Mouse (Mus musculus): ENCODE data around the gene Pex6.

Gene Pex6

GRCm38 (mm10) chr17:46710959-46711597 is at the start of gene Pex6:
TSS of gene Pex6 (plus strand) at chr17:46711463.
- peak; percentile 97 for DNase-seq (ENCODE audit: low read depth, low spot score)

DNA sequence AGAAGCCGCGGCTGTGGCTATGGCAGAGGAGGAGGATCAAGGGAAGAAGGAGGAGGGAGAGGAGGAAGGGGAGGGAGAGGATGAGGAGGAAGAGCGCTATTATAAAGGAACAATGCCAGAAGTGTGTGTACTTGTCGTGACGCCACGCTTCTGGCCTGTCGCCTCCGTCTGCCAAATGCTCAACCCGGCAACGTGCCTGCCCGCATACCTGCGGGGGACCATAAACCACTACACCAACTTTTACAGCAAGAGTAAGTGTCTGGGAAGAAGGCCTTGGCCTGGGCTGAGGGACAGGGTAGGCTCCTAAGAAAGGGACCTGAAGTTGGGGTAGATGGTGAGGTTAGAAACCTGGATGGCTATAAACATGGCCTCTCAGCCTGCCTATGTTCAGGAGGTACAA is 49.3 kb upstream of the Pex6 start:
- no peak for DNase-seq (ENCODE audit: low read depth, low spot score)

- DNase-seq (ENCODE audit: low read depth, low spot score) = no peak
Measured at GRCm38 (mm10) chr17:46662730-46663129, 48.5 kb upstream of the Pex6 start.

DNA sequence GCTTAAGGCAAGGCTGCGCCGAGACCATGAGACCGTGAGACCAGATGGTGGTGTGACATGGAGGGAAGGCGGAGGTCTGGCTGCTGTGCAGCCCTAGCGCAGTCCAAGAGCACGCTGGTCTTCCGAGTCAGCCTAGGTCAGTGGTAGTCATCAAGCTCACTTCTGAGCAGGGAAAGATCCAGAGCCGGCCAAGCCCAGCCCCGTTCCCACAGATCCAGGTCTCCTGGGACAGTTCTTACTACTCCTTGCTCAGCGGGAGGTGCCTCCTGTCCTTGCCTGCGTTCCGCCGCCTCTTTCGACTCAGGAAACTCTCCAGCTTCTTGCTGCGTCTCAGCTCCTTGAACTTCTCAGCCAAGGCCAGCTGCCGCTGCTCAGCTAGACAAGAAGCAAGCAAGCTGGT is 43.6 kb upstream of the Pex6 start:
- peak; percentile 66 for DNase-seq (ENCODE audit: low read depth, low spot score)

DNA sequence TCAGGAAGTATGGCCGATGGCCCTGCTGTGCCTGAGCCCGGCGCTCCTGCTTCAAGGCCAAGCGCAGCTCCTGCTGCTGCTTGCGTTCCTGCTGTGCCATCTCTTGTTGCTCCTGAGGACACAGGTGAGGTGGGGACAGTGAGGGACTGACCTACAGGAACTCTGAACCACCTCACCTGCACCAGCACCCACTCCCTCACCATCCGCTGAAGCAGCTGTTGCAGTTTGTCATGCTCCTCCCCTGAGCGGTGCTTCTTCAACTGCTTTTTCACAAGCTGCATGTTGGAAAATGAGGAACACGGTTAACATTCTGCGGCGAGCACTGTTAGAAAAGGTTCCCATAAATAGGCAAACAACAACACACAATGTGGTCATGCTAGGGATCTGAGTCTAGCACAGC is 41.4 kb upstream of the Pex6 start:
- no peak for DNase-seq (ENCODE audit: low read depth, low spot score)

GRCm38 (mm10) chr17:46673850-46674529 is 37.3 kb upstream of the Pex6 start, which contains the start of gene Rrp36:
TSS of gene Rrp36 (minus strand) at chr17:46674352.
- peak; percentile 97 for DNase-seq (ENCODE audit: low read depth, low spot score)

GRCm38 (mm10) chr17:46674530-46675283 is 36.6 kb upstream of the Pex6 start:
- no peak for DNase-seq (ENCODE audit: low read depth, low spot score)

DNA sequence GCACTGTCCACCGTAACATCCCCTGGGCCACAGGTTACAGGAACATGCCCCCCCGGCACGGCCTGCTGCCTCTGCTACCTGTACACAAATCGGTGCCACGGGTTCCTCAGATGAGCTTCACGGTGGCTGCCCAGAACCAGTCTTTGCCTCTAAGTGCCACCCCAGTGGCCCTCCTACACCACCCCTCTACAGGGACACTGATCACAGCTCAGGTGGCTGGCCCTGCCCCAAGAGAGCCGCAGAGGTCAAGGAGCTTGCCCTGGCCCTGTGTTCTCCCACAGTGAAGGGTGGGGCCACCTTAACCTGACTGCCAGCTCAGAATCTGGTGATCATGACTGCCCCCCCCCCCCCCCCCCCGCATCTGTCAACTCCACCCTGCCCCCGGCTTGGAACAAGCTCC is 32.8 kb upstream of the Pex6 start, which contains the start of gene Mea1:
Gene Mea1, plus strand, starts transcription at position 378 of the 400 bp plus-strand sequence.
- no peak for DNase-seq (ENCODE audit: low read depth, low spot score)

GRCm38 (mm10) chr17:46678911-46679310 is 32.4 kb upstream of the Pex6 start:
- DNase-seq (ENCODE audit: low read depth, low spot score) = no peak

DNA sequence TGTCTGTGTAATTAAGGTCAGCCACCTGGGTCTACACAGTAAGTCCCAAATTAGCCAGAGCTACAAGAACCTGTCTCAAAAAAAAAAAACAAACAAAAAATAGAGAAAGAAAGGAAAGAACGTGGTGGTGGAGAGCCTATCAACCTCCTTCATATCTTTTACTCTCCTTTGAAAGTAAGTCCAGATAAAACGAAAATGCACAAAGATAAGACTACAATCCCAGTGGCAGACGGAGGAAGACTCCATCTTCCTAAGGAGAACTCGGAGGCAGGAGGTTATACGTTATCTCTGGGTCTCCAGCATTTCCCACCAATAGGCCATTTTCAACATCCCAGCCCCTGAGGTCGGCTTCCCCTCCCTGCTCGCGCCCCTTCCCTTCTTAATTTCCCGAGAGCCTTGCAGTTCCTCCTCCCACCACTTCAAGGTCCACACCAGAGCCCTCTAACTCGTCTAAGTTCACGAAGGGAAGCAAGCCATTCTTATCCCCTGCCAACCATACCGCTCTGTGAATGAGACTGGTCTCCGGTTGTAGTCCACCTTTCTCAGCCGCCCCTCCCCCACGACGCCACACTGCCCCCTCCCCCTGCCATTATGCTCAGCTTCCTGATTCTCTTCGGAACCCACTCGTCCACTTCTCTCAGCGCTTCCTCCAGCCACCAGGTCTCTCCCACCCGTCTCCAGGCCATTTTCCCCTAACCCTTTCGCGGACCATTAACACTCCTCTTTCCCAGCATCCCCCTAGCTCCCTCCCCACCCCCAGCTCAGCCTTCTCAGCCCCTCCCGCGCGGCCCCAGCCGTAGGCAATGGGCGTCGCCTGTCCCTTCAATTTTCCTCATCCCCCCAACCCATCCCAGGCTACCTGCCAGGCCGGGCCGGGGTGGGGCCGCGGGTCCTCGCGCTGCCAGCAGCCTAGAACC is 31.2 kb upstream of the Pex6 start:
- peak; percentile 81 for DNase-seq (ENCODE audit: low read depth, low spot score)

DNA sequence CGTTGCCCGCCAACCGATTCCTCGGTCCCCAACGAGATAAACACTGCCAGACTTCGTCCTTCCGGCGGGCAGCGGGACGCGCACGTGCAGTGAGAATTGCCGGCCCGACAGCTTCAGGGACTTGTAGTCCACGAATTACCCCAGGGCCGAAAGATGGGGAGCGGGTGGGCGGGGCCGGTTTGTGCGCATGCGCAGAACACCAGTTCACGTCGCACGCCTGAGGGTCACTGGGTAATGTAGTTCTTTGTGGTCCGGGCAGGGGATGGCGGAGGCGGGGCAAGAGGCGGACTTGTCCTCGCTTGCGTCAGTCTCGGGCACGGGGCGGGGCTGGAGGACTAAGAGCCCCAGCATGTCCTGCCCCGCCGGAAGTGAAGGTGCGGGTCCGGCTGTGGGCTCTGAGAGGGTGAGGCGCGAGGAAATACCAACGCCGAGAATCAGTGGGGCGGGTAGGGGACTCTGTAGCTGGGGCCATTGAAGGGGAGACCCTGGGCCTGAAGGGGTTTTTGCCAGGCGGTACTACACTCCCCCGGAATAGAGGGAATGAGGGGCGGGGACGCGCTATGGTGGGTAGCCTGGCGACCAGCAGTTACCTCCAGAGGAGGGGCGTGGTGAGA is 30.4 kb upstream of the Pex6 start, which contains the start of gene Klhdc3:
Gene Klhdc3, minus strand, starts transcription at position 155 of the 614 bp plus-strand sequence.
- DNase-seq (ENCODE audit: low read depth, low spot score) = peak; percentile 99

DNA sequence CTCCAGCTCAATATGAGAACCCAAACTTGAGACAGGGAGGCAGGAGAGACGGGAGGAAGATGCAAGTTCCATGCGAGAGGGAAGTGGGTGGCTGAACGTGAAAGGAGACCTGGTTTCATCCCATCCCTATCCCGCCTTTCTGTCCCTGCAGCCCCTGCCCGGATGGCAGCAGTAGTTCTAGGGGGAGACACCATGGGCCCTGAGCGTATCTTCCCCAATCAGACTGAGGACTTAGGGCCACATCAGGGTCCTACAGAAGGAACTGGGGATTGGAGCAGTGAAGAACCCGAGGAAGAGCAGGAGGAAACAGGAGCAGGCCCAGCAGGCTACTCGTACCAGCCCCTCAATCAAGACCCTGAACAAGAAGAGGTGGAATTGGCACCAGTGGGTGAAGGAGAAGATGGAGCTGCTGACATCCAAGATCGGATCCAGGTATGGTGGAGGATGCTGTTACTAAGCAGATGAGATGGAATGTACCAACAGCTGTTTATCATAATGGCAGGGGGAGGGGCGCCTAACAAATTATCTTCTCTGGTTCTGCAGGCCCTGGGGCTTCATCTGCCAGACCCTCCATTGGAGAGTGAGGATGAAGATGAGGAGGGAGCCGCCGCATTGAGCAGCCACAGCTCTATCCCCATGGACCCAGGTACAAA is 29.7 kb upstream of the Pex6 start:
- DNase-seq (ENCODE audit: low read depth, low spot score) = no peak

DNA sequence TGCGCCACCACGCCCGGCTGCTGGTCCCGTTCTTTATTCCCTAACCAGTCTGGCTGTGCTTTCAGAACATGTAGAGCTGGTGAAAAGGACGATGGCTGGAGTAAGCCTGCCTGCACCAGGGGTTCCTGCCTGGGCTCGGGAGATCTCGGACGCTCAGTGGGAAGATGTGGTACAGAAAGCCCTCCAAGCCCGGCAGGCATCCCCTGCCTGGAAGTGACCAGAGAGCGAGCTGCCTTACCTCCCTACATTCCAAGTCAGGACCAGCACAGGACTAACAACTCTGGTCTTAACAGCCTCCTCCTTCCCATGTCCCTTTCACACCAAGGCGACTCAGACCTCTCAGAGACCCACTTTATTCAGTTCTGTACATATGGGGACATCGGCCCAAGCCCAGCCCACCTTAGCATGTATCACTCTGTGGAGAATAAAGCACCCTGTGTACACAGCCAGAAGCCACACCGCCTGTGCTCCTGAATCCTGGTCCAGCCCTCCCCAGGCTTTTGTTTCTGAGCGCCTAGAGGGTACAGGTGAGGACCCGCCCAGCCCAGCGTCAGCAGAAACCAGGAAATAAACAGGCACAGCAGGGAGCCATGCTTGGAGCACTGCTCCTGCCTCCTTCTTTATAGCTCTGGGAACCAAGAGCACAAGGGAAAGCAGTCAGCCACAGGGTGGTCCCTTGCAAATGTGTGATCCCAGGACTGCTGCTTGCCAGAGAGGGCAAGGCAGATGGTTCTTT is 28.4 kb upstream of the Pex6 start:
- DNase-seq (ENCODE audit: low read depth, low spot score) = peak; percentile 96

DNA sequence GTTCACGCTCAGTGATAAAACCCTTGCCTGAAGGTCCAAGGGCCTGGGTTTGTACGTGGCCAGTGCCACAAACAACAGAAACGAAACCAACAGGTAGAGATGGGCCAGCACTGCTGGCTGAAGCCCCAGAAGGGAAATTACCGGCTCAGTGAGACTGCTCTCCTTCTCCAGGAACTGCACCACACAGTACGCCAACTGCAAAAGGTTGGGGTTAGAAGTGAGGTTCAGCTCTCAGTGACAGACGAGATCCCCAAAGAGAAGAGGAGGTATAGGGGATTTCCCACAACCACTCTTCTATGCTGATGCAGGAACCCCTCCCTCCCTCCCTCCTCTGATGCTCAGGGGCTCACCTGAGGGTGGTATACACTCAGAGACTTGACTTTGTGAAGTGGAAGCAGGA is 25.4 kb upstream of the Pex6 start:
- DNase-seq (ENCODE audit: low read depth, low spot score) = no peak

DNA sequence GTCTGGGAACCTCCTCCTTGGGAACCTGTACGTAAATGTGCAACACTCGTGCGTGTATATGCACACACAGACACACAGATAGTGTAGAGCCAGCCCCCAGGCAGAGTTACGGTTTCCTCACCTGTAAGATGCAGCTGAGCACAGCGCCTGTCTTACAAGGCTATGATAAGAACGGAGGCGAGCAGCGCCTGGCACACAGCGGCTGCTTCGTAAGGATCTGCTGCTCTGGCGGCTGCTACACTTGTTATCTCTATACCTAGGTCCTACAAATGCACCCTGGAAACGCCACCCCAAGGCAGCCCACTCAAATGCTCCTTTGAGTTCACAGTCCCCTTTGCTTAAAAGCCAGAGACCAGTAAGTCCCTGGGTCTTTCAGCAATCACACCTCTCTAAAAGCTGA is 20.6 kb upstream of the Pex6 start:
- DNase-seq (ENCODE audit: low read depth, low spot score) = no peak

DNA sequence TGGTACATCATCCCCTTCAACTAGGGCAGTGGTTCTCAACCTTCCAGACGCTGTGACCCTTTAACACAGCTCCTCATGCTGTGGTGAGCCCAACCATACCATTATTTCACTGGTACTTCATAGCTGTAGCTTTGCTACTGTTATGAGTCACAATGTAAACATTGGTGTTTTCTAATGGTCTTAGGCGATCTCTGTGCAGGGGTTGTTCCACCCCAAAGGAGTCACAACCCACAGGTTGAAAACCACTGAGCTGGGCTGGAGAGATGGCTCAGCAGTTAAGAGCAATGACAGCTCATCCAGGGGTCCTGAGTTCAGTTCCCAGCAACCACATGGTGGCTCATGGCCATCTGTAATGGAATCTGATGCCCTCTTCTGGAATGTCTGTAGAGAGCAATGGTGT is 19.9 kb upstream of the Pex6 start:
- DNase-seq (ENCODE audit: low read depth, low spot score) = no peak

- DNase-seq (ENCODE audit: low read depth, low spot score) = peak; percentile 54
Measured at GRCm38 (mm10) chr17:46694517-46695063, 16.7 kb upstream of the Pex6 start.

GRCm38 (mm10) chr17:46698515-46698914 is 12.7 kb upstream of the Pex6 start:
- no peak for DNase-seq (ENCODE audit: low read depth, low spot score)

- no peak for DNase-seq (ENCODE audit: low read depth, low spot score)
Measured at GRCm38 (mm10) chr17:46699245-46699644, 12.0 kb upstream of the Pex6 start.

Measured in ZHBTc4 (cell line).